Mouse (Mus musculus): Measurements from ENCODE around the gene Zfp454.
A peak's percentile ranks its signal among the peaks of the same experiment; 100 is the strongest.

Gene Zfp454

DNA sequence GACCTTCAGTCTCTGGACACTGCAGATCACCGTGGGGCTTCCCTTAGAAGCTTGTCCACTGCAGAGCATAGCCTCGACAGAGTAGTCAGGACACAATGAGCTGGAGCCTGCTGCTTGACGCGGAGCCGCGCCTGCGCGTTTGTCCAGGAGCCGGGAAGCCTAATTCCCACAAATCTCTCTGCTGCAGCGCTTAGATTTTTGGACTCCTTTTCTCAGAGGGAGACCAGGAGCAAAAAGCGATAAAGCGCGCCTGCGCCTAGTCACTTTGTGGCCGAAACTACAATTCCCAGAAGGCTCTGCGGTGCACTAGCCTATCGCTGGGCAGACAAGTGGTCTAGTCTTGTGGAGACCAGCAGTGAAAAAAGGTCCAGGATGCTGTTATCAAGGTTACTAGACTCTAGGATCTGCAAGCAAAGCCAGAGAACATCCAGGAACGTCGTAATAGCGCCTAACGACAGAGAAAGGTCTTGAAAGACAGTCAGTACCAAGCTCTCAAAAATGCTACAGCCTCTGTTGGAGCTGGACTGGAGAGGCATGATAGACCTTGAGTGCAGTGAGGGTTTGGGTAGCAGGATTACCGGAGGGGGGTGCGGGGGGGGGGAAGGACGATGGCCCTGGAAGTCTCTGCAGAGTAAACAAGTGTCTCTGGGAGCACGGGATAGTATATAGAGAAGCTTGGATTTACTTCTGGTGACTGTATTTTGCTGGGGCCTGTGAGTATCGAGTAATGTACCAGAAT lies at the start of gene Zfp454:
Gene Zfp454 (minus strand): TSS at position 262 of the 739 bp plus-strand sequence.
- DNase-seq (ENCODE audit: low spot score in 2 of 2) = peak; percentile 88 to 91

DNA sequence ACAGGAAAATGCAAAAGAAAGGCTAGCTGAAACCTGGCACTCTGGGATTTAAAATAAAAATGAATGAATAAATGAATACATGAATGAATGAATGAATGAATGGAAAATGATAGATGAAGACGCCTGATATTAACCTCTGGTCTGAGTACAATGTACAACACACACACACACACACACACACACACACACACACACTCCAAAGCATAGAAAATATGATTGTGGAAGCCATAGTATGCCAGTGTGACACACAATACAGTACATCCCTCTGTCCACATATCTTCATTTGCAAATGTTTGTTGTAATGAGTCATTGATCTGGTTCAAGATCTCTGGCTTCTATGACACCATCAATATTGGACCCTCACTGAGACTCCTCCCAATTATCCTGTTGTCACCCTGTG lies 44.6 kb upstream of the Zfp454 start:
- DNase-seq (ENCODE audit: low spot score in 2 of 2) = no peak

DNA sequence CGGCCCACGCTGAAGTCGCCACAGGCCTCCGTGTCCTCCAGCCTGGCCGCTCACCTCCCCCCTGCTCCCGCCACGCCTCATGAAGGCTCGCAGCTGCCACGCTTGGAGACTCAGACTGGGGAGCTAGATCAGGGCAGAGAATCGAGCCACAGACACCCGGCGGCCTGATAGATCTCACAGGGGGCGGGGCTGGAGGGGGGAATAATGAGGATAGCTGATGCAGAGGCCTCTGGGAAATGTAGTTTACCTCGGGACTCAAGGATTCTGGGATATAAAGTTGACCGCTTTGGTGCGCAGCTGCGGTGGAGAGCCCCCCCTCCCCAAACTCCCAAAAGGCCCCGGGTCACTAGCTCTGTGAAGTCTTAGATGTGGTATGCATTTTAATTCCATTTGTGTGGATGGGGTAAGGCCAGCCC lies 44.0 kb upstream of the Zfp454 start, which contains the start of gene Zfp354b:
Gene Zfp354b (minus strand): TSS at position 183 of the 416 bp plus-strand sequence.
- peak; percentile 78 to 79 for DNase-seq (ENCODE audit: low spot score in 2 of 2)

DNA sequence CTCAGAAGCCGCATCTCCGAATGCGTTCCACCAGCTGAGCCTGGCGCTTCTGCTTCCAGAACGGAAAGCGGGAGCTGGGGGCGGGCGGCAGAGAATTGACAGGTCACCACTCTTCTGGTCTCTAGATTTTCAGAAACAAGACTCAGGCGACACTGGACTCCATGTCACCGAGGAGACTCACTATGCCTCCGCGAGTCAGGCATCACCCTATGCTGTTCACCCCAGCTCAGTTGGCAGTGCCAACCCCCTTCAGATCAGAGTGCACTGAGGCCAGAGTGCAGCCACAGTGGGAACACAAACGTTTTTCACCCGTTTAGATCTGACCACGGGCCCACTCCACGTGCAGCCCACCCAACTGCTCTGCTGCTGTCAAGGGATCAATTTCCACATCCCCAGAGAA lies 43.6 kb upstream of the Zfp454 start:
- no peak for DNase-seq (ENCODE audit: low spot score in 2 of 2)

DNA sequence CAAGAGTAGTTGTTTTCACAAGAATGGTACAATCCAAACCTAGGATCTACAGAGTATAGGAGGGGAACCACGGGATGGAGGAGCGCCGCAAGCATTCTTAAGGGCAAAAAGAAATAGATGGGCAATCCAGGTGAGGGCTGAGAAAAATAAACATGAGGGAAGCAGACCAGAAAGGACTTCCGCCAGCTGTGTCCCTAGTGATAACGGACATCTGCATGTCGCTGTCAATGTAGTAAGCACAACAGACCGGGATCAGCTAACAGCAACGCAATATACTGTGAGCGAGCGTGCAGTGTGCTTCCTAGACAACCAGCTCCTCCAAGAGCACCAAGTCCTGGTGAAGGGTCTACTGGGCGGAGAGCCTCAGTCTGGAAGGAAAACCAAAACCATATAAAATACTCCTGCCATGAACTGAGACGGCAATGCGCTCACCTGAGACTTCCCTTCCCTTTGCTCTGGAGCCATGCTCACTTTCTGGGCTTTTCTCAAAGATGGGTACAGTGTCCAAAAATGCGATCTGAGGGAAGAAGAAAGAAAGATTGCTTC lies 43.1 kb upstream of the Zfp454 start:
- no peak for DNase-seq (ENCODE audit: low spot score in 2 of 2)

DNA sequence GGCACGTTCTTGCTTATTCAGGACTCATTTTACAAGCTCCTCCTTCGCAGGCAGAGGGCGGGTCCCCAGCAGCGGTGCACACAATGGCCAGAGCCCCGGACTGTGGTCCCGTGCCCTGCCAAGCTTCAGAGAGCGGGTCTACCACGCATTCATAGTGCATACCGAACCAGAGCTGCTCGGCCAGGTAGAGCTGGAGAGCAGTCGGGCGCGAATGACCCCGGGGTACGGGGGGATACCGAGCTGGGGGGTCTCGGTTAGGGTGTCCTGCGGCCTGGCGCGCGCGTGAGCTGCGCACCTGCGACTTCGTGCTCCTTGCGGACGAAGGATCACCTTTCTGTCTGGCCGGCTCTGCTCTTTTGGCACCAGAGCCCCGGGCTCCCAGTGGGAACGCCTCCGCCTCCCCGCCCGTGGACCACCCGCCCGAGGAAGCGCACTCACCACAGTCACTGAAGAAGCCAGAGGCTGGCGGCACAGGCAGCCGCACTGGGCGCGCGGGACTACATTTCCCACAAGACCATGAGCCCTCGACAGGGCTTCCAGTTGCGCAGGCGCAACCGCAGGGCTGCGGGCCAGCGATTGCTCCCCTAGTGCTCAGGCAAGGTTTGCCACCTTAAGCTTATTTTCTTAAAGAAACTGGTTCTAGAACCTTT lies 28.3 kb upstream of the Zfp454 start, which contains the start of gene Zfp2:
Gene Zfp2 (minus strand): TSS at position 495 of the 650 bp plus-strand sequence.
- DNase-seq (ENCODE audit: low spot score in 2 of 2) = peak; percentile 89 to 90

DNA sequence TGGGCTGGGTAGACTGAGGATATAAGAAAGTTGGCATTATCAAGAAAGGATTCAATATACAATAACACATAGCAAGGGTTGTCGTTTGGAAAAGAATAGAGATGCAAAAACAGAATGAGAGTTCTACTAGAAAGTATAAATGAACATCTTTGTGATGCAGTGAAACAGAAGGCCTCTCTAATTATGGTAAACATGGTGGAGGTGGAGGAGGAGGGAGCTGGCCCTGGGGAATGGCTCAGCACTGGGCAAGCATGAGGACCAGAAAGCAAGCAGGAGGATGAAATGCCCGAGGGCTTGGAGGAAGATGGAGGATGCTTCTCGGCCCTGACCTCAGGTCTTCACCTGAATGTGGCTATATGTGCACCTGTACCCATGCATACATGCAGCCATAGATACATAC lies 27.0 kb upstream of the Zfp454 start:
- DNase-seq (ENCODE audit: low spot score in 2 of 2) = no peak

DNA sequence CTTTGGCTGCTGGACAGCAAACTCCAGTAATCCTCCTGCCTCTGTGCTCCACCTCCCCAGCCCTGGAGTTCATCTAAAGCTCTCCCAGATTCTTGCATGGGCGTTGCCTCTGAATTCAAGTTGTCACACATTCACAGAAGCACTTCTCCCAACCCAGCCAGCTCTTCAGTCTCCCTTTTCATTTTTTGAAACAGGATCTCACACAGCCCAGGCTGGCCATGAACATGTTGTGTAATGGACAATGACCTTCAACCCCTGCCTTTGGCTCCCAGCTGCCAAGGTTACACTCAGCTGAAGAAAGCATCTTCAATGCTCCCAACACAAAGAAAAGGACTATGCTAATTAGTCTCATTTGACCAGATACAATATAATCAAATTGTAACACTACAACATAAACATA lies 25.9 kb upstream of the Zfp454 start:
- DNase-seq (ENCODE audit: low spot score in 2 of 2) = no peak

DNA sequence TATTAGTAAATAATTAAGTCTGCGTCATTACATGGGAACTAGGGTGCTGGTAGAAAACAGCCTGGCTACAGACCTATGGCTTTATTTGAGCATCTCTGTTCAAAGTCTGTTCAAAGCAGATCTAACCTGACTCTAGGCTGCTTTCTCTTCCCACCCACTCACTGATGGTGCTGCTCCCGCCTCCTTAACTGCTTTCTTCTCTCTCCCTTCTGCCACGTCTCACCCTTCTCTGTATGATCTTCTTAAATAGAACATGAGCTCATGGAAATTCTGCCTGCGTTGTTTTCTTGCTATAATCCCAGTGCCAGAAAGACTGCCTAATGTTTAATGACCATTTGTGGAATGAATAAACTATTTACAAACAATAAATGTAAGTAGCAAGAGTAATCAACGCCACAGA lies 20.7 kb upstream of the Zfp454 start:
- no peak for DNase-seq (ENCODE audit: low spot score in 2 of 2)

DNA sequence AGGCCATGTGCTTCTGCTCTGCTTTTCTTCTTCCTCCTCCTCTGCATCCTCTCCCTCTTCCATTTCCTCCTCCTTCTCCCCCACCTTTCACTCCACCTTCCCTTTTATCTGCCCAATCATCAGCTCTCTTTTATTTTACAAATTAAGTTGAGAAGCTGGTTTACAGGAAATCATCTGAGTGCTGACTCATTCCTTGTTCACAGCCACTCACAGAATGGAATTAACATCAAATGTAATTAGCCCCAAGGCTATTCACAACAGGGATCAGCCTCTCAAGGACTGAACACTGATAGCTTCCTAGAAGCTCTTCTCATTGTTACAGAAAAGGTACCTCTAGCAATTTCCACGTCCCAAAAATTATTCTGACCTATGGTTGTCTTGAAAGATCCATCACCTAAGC lies 9.9 kb upstream of the Zfp454 start:
- no peak for DNase-seq (ENCODE audit: low spot score in 2 of 2)

DNA sequence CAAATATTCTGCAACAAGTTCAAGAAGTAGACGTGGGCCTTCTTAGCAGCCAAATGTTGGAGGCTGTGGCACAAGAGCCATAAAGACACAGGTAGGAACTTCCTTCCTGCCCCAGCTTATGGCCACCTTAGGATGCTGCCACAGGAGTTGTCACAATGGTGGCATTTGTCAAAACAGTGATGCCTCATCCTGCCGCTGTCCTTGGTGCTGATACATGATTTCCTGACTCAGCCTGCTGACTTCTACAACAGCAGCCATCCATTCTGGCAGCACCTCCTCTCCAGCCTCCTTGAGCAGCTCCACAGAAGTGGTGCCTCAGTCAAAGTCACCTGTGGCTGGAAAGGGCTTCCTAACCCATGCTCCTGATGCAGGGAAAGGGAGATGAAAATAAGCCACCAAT lies 5.0 kb upstream of the Zfp454 start:
- DNase-seq (ENCODE audit: low spot score in 2 of 2) = no peak

DNA sequence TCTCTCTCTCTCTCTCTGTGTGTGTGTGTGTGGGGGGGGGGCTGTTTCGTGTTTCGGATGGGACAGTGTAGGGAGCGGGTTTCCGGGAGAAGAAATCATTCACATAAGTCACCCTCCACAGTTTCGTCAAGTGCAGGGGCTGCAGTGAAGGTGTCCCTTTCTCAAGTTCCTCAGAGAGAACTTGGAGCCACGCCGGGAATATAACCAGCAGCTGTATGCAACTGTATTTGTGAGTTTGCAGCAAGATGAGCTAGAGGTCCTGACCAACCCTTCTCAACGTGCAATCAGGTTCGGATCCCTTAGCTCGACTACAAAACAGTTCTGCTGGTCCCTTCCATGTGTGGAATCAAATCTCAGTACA lies 538 bp downstream of the Zfp454 start:
- no peak for DNase-seq (ENCODE audit: low spot score in 2 of 2)

DNA sequence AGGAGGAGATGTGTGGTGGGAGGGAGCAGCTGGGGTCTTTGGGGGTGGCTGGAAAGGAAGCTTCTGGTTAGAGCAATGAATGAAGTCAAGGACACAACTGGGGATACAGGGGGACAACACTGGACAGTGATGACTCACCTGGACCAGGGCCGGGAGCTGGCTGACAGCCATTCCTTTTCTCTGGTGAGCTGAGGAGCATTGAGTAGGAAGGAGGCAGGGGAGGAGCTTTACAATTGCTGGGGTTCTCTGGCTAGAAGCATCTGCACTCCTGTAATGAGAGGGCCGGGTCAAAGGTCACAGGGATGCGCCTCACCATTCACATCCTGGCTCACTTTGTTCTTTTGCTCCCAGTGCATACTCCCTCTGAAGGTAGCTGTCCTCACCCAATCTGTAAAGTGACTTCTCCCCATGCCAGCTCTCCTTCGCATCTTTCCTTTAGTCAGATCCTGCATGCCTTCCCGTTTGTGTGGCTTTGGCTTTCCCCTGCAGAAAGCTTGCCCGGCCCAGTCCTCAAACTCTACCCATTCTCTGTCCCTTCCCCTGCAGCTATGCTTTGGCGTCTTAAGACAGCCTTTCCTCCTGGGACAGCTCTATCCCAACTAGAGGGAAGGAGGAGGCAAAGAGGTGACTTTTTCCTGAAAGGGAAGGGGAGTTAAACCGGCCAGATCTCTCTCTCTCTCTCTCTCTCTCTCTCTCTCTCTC lies 1.1 kb downstream of the Zfp454 start:
- no peak for DNase-seq (ENCODE audit: low spot score in 2 of 2)

DNA sequence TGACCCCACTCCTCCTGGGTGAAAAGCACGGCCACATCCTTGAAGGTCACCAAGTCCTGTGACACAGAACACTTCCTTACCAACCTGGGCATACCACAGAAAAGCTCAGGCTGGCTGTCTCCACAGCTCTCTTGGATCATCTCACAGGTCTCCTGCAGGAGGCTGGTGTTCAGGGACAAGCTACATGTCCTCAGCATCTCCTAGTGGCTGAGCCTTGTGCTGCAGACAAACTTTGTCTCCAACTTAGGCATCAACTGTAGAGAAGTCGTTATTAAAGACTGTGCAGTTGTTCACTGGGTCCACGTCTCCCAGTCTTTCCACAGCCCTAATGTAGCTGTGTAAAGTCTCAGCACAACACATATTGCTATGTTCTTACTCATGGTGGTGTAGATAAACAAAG lies 3.7 kb downstream of the Zfp454 start:
- DNase-seq (ENCODE audit: low spot score in 2 of 2) = no peak

DNA sequence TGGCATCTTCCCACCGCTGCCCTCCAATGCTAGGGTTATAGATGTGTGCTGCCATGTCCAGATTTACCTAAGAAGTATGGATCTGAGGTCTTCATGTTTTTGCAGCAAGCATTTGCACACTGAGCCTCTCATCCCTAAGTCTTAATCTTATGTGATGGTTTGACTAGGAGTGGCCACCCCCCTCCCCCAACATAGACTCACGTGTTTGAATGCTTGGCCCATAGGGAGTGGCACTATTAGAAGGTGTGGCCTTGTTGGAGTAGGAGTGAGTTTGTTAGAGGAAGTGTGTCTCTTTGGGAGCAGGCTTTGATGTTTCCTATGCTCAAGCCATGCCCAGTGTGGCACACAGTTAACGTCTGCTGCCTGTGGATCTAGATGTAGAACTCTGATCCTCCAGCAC lies 8.8 kb downstream of the Zfp454 start:
- no peak for DNase-seq (ENCODE audit: low spot score in 2 of 2)

DNA sequence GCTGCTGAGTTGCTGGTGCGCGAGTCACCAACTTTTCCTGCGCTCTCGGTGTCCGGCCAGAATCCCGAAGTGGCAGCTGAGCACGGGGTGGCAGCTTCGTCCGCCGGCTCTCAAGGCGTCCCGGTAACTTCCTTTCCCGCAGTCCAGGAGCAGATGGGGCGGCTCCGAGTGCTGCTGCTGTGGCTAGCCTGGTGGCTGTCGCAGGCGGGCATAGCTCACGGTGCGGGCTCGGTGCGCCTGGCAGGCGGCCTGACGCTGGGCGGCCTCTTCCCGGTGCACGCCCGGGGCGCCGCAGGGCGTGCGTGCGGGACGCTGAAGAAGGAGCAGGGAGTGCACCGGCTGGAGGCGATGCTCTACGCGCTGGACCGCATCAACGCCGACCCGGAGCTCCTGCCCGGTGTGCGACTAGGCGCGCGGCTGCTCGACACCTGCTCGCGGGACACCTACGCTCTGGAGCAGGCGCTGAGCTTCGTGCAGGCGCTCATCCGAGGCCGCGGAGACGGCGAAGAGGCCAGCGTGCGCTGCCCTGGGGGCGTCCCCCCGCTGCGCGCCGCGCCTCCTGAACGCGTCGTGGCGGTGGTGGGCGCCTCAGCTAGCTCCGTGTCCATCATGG lies 36.4 kb downstream of the Zfp454 start:
- no peak for DNase-seq (ENCODE audit: low spot score in 2 of 2)

DNA sequence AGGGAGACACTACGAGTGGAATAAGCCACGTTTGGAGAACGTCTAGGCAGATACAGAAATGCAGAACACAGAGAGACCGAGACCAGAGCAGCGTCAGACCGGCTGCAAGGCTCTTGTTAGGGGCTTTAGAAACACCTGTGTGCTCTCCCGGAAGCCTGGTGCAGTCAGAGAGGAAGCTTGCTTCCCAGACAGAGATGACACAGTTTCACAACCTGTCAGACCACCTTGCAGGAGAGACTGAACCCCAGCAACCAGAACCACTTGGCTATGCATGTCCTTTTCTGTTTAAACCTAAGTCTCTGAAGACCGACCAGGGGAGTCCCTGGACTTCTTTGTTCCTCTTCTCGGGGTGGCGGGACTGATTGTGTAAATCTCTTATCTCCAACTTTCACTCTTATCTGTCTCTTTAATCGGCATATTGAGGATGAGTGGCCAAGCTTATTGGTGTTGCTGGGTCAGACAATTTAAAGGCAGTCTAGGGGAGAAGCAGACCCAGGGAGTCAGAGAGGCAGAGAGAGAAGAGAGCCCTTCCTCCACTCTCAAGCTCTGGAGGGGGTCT lies 37.2 kb downstream of the Zfp454 start, which contains the start of gene Grm6:
Gene Grm6 (plus strand): TSS at position 509 of the 559 bp plus-strand sequence.
- DNase-seq (ENCODE audit: low spot score in 2 of 2) = no peak

DNA sequence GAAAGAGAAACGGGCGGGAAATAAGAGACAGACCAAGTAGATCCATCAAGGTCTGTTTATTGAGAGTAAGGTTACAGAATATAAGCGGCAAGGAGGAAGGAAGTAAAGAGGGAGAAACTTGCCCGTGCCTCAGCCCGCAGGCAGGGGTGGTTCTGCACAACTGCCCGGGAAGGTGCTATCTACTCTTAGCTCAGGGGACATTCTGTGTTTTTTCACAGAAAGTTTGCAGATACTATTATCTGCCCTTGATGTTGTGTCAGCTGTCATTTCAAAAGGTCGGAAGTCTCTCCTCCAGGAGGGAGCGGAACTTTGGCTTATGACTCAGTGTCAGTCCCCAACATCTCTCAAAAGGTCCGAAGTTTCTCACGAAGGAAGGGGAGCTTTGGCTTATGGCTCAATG lies 38.1 kb downstream of the Zfp454 start:
- DNase-seq (ENCODE audit: low spot score in 2 of 2) = no peak

DNA sequence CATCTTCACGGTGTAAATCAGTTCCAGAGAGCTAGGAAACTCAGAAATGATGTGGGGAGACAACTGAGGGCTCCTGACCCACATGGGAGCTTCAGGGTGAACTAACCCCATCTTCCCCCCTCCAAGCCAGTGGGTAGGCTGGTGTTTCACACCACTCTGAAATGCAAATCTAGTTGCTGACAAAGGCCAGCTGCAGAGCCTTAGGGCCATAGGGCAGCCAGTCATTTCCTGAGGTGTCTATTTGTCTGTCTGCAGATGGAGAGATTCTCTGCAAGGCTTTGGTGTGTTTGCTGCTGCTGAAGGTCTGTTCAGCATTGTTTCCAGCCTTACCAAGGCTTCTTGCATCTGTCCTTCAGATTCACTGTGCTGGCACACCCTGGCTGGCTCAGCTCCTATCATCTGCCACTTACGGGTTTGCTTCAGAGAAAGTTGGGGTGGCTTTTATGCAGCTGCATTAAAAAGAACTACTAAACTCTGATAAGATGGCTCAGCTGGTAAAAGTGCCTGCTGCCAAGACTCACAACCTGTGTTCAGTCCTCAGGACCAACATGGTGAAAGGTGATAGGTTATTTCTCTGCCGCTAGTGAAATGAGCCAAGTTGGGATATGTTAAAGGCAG lies 38.8 kb downstream of the Zfp454 start:
- DNase-seq (ENCODE audit: low spot score in 2 of 2) = no peak

DNA sequence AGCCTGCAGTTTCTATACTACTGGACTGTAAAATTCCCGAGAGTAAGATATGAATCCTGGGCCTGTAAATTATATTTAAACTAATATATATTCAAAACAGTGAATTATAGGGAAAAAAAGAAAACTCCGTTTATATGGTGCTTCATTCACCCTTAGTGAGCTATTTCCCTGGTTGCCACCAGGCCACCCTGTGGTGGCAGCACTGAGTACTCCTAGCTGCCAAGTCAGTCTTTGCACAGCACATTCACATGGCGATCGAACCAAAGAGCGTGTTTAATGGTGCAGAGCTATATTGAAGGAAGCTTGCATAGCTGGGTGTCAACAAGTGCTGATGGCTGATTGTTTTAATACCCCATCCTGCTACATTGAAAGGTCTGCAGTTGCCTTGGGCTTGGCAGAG lies 40.4 kb downstream of the Zfp454 start:
- no peak for DNase-seq (ENCODE audit: low spot score in 2 of 2)

DNA sequence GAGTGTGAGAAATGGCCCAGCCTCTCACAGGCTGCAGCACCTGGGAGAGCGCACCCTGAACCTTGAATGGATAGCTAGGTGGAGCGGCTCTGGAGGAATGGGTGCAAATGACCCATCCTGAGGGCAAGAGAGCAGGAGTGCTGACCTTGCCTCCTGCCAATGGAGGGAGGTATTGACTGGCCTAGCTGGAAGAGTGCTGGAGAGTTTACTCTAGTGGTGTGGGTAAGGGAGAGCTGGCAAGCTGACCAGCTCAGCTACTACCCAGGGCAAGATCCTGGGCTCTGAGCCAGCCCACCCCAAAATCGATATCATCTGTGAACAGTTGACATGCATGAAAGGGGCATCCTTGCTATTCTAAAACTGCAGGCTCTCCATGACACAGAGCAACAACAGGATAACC lies 41.5 kb downstream of the Zfp454 start:
- no peak for DNase-seq (ENCODE audit: low spot score in 2 of 2)
